Mouse (Mus musculus): Measurements from ENCODE around the gene Lst1.
A peak's percentile ranks its signal among the peaks of the same experiment; 100 is the strongest.

Gene Lst1

DNA sequence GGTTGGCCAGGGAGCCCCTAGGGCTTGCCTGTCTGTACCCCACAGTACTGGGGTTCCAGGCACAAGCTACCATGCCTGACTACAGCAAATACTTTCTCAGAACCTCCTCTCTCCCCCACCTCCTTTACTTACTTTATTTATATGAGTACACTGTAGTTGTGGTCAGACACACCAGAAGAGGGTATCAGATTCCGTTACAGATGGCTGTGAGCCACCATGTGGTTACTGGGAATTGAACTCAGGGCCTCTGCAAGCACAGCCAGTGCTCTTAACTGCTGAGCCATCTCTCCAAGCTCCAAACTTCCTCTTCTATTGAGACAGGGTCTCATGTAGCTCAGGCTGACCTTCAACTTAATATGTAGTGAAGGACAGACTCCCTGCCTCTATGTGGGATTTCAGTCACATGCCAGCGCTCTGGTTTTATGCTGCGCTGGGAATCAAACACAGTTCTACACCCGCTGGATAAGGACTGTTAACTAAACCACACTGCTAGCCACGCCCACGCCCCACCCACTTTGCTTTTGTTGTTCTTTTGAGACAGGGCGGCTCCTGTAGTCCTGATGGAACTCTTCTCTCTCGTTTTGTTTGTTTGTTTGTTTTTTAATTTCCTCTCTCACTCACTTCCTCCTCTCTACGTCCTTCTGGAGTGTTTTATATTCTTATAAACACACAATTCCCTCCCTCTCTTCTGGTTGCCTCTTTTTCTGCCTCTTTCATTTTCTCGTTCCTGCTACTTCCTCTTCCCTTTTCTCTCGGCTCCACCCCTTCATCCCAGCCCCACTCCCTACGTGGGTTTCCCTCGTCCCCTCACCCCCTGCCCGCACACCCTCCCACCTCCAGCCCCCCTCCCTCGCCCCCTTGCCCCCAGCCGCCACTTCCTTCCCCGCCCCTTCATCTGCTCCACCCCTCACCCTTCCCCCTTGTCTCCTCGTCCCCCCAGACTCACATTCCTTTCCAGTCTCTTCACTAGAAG, 2.3 kb downstream of the Lst1 start:
- no peak for DNase-seq (ENCODE audit: low spot score)

GRCm38 (mm10) chr17:35180093-35180492, 8.1 kb downstream of the Lst1 start:
- no peak for DNase-seq (ENCODE audit: low spot score)

DNA sequence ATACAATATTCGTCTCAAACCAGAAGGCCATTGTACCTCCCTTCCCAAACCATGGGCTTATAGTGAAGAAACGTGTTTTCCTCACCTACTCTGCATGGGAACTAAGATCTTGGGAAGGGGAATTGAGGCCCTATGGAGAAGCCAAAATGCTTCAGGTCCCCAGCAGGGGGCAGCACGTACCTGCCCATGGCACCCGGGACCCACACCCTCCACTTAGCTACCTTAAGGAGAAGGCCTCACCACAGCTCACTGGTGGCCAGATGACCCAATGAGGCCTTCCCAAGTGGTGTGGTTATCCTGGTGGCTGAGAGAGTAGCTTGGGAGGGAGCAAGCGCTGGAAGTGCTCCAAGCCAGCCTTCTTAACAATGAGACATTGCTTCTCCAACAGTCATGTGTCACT, 9.7 kb downstream of the Lst1 start:
- DNase-seq (ENCODE audit: low spot score) = no peak

GRCm38 (mm10) chr17:35175968-35176367, 12.3 kb downstream of the Lst1 start, which contains the start of gene Aif1:
Gene Aif1 (minus strand): TSS chr17:35176068.
- DNase-seq (ENCODE audit: low spot score) = no peak

DNA sequence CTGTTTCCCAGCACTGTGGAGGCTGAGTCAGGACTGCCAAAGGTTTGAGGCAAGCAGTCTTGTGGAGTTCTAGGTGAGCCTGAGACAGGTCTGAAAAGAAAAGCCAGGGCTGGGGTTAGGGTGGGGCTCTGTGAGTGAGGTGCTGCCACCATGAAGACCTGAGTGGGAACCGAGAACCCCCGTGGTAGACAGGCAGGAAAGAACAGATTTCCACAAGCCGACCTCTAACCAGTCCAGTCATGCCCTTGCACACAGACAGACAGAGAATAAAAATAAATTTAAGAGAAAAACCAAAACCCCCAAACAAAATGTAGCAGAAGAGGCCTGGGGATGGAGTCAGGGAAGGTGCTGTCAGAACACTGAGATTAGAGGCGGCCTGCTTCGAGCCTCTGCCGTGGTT, 12.9 kb downstream of the Lst1 start:
- DNase-seq (ENCODE audit: low spot score) = no peak

- DNase-seq (ENCODE audit: low spot score) = no peak
Measured at GRCm38 (mm10) chr17:35174201-35174977, 13.8 kb downstream of the Lst1 start.

DNA sequence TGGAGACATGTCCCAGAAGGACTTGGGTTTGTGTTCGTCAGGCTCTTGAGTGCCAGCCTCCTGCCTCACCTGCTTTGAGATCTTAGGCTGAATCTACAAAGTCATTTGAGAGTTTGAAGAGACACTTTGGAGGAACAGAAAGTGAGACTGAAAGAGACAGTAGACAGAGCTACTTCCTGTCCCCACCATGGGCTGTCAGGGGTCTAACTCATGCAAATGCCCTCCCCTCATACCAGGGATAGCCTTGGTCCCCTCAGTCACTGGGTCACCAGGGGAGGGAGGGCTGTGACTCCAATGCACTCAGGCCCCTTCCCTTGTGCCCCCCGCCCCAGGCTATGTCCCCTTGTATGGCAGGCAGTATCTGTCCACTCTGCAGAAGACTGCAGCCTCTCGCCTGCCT, 14.9 kb downstream of the Lst1 start:
- no peak for DNase-seq (ENCODE audit: low spot score)

DNA sequence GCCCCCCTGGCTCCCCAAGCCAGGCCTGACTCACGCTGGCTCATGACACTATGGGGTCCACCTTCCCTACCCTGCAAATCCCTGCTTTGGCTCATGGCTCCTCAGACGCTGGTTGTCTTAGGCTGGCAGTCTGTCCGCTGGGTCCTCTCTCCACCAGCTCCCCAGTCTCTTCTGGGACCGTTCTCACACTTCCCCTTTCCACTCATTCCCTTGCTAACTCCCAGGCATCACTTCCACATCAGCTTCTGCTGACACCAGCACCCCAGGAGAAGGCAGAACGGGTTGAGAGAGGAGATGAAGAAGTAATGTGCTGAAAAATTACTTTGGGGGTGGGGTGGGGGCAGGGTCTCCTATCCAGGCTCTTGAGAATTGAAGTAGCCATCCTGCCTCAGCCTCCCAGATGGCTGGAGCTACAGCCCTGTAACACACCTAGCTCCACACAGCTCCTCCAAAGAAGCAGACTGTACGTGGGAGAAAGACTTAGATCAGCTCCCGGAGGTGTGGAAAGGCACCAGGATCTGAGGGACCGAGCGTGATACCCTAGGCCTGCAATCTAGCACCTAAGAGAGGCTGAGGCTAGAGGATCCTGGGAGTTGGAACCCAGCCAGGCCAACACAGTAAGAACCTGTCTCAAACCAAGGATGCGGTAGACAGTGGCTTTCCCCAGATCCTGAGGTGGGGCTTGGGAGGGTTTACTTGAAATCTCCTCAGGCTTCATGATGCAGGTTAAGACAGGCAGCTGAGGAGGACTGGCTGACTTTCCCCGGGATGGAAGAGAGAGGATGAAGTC, 15.6 kb downstream of the Lst1 start:
- DNase-seq (ENCODE audit: low spot score) = no peak

- no peak for DNase-seq (ENCODE audit: low spot score)
Measured at GRCm38 (mm10) chr17:35168541-35169207, 19.6 kb downstream of the Lst1 start.

DNA sequence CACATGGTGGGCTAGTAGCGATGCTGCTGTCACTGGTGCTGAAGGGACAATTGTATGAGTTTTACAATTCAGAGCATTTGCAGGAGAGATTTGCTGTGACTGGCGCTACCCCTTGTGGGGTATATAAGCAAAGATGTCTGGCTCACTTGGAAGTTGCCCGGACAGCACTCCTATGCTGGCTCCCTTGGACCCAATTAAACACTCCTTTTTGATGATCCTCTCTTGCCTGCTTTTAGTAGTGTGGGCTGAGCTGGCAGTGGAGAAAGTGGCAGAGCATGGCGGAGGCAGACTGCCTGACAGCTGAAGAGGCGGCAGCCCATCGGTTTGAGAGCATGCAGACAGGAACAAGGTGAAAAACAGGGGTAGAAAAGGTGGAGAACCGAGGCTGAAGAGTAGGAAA, 20.4 kb downstream of the Lst1 start:
- no peak for DNase-seq (ENCODE audit: low spot score)

GRCm38 (mm10) chr17:35166352-35167035, 21.7 kb downstream of the Lst1 start:
- peak; percentile 71 for DNase-seq (ENCODE audit: low spot score)

- DNase-seq (ENCODE audit: low spot score) = no peak
Measured at GRCm38 (mm10) chr17:35165451-35166155, 22.6 kb downstream of the Lst1 start.

GRCm38 (mm10) chr17:35164568-35165450, 23.4 kb downstream of the Lst1 start, which contains the start of gene Prrc2a:
Gene Prrc2a (minus strand): TSS chr17:35164897.
- DNase-seq (ENCODE audit: low spot score) = peak; percentile 98

DNA sequence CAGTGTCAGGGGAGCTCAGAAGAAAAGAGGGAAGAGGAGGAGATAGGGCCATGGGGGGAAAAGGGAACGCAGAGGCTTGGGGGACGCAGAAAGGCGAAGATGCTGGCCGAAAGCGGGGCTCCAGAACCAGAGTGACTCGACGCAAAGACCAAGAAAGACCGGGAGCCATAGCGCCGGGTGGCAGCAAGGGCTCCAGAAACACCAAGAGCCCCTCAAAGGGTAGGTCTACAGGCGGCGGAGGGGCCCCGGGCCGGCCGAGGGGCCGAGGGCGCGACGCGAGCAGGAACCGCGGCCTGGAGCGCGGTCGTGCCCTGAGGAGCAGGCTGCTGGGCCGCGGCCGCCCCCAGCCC, 24.0 kb downstream of the Lst1 start:
- DNase-seq (ENCODE audit: low spot score) = no peak

DNA sequence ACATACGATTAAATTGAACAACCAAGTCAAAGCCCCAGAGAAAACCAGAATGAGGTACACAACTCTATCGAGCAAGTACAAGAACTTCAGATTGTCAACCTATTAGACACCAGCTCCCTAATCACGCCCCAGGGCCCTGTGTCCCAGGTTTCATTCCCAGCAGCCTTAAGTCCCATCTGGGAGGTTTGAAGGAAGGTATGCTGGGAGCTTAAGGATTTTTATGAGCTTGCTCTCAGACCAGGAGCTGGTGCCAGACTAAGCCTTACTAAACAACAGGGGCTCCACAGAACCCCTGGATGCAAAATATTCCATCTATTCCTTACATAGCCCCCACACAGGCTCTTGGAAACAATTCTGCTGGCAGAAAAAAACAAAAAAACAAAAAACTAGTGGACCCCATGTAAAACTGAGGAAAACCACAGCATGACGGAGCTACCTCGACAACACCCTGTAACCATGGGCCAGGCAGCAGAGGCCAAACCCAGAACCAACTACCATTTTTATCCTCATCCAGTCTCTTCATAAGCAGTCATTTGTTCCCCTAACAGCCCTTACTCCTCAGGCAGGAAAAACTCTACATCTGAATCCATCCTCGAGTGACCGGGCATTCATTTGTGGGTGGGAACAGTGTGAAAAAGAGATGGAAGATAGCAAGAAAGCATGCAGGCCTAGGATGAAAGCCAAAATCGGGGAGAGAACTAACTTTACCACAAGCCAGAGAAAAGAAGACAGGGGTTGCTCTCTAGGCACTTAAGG, 24.7 kb downstream of the Lst1 start:
- no peak for DNase-seq (ENCODE audit: low spot score)

GRCm38 (mm10) chr17:35162730-35163129, 25.5 kb downstream of the Lst1 start:
- DNase-seq (ENCODE audit: low spot score) = no peak

DNA sequence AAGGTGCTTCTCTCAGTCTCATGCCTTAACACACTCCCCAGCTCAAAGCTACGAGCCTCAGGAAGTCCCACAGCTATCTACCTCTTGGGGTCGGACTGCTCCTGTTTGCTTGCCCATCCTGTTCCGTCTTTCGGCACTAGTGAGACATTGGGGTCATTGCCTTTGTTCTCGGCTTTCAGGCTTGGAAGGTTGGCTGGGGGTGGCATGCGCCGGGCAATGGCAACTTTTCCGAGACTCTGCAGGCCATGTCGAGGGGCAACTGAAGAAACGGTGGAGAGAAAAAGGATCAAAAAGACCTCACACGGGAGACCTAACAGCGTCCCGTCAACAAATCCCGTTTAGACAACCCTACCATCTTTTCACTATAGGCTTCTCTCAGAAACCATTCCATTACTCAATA, 26.1 kb downstream of the Lst1 start:
- DNase-seq (ENCODE audit: low spot score) = no peak

DNA sequence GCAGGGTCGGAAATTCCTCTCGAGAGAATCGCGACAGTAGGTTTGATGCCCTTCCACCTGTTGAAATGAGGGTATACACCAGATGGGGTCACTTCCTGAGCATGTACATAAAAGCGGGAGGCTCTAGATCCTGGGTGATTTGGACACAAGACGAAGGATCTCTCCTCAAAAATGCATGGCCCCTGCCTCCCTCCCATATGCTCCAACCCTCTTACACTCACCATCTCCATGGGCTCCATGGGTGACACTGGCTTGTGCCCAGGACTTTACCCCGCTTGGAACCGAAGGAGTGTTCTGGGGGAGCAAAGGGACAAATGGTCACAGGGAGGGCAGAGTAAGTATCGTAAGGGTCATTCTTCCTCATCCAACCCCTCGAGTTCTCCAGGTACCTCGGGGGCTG, 26.8 kb downstream of the Lst1 start:
- DNase-seq (ENCODE audit: low spot score) = no peak

GRCm38 (mm10) chr17:35159638-35160037, 28.6 kb downstream of the Lst1 start:
- DNase-seq (ENCODE audit: low spot score) = no peak

Measured in left cerebral cortex, adult 11 months (tissue).